Mouse (Mus musculus) CD4-positive, CD25-positive, alpha-beta regulatory T cell (primary cell): ENCODE measurements around the gene Mfap4. TPM values are rescaled to one million over a fixed set of nuclear protein-coding genes. Genes with fewer than 3 reads are reported as not detected.

Experiments used
- polyA plus RNA-seq: library from polyadenylated mRNA; unstranded; fragments of 100-300 nt; shearing (Covaris generic); gene quantifications from one replicate; pipeline ENCODE4 v1.2.1, GENCODE M21; 2017

Mfap4 gene
- polyA plus RNA-seq: not detected

DNA sequence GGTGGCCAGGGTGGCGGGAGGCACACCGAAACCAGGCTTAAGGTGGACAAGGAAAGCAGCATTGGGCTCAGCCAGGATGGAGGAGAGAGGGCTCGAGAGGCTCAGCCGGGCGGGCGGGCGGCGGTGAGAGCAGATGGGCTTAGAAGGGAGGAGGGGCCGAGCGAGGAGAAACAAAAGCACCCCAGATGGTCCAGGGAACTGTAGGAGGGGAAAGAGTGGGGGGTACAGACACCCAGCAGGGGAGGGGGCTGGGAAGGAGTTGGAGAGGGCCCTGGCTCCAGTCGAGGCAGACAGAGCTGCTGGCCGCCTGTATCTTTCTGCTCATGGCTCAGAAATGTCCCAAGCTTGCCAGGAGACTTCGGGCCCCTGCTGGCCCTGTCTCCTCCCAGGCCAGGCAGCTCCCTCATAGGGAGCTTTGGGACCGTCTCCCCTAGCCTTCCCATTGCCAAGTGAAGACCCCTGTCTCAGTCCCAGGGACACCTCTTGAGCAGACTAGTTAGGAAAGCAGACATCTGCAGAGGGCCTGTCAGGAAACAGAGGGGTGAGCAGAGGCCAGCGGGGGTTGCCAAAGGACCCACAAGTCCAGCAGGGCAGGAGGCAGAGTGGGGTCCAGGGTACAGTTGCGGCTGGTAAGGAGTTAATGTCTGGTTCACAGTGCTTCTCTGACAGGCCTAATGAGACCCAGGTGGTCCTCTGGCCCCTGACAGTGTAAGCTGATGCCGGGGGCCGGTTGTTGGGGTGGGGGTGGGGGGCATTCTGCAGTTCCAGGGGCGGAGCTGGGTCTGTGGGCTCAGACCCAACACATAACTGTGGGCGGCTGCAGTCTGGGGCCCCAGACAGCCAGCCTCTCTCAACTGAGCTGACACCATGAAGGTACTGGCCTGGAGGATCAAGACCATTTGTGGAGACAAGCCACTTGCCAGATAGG lies at the start of gene Mfap4:
Mfap4 (plus strand) TSS at position 819 of the 928 bp plus-strand sequence.

DNA sequence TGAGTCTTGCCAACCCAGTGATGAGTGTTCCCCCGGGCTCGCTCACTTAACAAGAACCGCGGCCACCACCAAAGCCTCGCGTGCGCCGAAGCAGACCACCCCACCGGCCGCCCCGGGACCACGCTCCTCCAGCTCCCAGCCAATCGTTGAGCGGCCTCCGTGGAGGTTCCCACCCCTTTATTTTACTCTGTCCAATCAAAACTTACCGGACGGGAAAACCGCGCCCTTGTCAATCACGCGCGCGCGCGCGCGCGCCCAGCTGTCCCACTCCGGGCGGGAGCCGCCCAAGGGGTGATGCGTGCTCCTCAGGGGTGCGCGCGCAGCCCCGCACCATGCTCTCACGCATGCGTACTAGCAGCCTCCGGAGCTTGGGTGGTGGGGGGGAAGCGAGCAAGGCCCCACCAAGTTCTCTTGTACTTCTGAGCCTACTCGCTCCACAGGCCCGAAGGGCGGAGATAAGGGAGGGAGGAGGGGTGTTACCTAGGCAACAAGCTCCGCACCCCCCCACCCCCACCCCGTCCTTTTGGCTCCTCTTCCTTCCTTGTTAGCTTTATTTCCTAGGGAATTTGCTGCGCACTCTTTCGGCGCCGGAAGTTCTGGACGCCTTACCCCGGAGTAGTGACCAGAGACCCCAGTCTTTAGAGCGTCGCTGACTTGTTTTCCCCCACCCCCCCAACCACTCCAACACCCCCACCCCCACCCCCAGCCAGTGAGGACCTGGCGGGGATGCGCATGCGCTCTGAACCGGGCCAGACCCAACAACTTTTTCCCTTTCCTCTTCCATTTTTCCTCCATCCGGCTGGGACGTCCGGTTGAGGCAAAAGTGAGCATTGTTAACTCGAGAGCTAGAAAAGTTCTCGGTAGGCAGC lies 9.1 kb downstream of the Mfap4 start, which contains the start of gene Mapk7:
Mapk7 (minus strand) TSS at position 278 of the 869 bp plus-strand sequence.

DNA sequence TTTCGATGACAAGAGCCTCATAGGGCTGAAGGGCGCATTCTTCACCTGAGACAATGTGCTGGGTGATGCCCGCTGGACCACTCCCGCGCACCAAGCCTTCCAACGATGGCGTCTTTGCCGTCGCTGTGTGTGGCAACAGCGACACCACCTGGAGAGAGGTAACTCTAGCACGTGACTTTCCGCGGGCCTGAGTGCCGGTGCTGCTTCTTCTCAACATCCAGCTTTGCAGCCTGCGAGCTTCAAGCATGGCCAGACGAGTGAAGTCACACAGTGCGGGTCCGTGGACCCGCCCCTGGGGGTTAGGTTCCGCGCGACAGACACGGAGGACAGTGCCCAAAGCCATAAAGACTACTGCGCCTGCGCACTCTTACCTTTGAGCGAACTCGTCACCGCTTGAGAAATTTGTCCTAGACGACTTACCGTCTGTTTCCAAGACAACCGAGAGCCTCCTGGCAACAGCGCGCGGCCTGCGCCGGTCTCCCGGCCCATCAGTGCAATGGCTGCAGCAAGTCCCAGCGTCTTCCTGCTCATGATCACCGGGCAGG lies 19.6 kb downstream of the Mfap4 start, which contains the start of gene B9d1:
B9d1 (plus strand) TSS at position 432 of the 545 bp plus-strand sequence.

Other genes with a start within 250 kb of the Mfap4 start
- gene Aldh3a2, start 218.0 kb upstream of the Mfap4 start, polyA plus RNA-seq: 47.3 TPM
- not detected for gene Slc47a2, start 142.6 kb upstream of the Mfap4 start, polyA plus RNA-seq
- gene Slc47a1, start 107.1 kb upstream of the Mfap4 start, polyA plus RNA-seq: not detected
- not detected for gene Rnf112, start 31.3 kb upstream of the Mfap4 start, polyA plus RNA-seq
- gene Mapk7, start 9.0 kb downstream of the Mfap4 start, polyA plus RNA-seq: 31.4 TPM
- 1.8 TPM for gene B9d1, start 19.7 kb downstream of the Mfap4 start, polyA plus RNA-seq
- gene Epn2, start 94.3 kb downstream of the Mfap4 start, polyA plus RNA-seq: 0.60 TPM
- 313 TPM for gene Grap, start 167.8 kb downstream of the Mfap4 start, polyA plus RNA-seq
- 1.8 TPM for gene Fam83g, start 198.7 kb downstream of the Mfap4 start, polyA plus RNA-seq
- gene Slc5a10, start 235.4 kb downstream of the Mfap4 start, polyA plus RNA-seq: 0.25 TPM